Mouse (Mus musculus) kidney, embryonic 14.5 days (tissue): Measurements from ENCODE around the gene Copg1. TPM values are rescaled to one million over a fixed set of nuclear protein-coding genes. Genes with fewer than 3 reads are reported as not detected.

Source experiments
- ATAC-seq: fragments of 200-750 bp; cut with Nextera tagmentation; 2 replicates; pipeline ENCODE4 v1.8.0; 2017; ENCODE audit warnings: moderate number of reproducible peaks, mild to moderate bottlenecking, moderate TSS enrichment, moderate library complexity; ENCODE audit not compliant: low FRiP score, low TSS enrichment
- H3K27ac ChIP-seq: fragments of 300-500 bp; sonication (generic); 2 replicates; pipeline ENCODE4 v1.5.1; 2014; ENCODE audit warnings: low read depth, mild to moderate bottlenecking, low read length, moderate library complexity, mixed read lengths
- H3K27me3 ChIP-seq: fragments of 300-500 bp; sonication (generic); 2 replicates; pipeline ENCODE4 v1.6.1; 2014; ENCODE audit warnings: mild to moderate bottlenecking, low read length; ENCODE audit not compliant: control insufficient read depth, insufficient read depth
- H3K36me3 ChIP-seq: fragments of 300-500 bp; sonication (generic); 2 replicates; pipeline ENCODE4 v1.6.1; 2014; ENCODE audit warnings: low read length, mixed read lengths; ENCODE audit not compliant: control insufficient read depth, insufficient read depth
- H3K4me1 ChIP-seq: fragments of 300-500 bp; sonication (generic); 2 replicates; pipeline ENCODE4 v1.6.1; 2014; ENCODE audit warnings: low read length, mixed read lengths; ENCODE audit not compliant: control insufficient read depth, insufficient read depth
- H3K4me2 ChIP-seq: fragments of 300-500 bp; sonication (generic); replicated peaks from 2 replicates; pipeline ENCODE4 v1.6.1; 2014; ENCODE audit warnings: low read depth, mild to moderate bottlenecking, low read length
- H3K4me3 ChIP-seq: fragments of 300-500 bp; sonication (generic); 2 replicates; pipeline ENCODE4 v1.5.1; 2014; ENCODE audit warnings: mild to moderate bottlenecking, low read length
- H3K9ac ChIP-seq: fragments of 300-500 bp; sonication (generic); 2 replicates; pipeline ENCODE4 v1.6.1; 2014; ENCODE audit warnings: low read depth, mild to moderate bottlenecking, low read length, moderate library complexity
- H3K9me3 ChIP-seq: fragments of 300-500 bp; sonication (generic); 2 replicates; pipeline ENCODE4 v1.6.1; 2016; ENCODE audit warnings: low read length; ENCODE audit not compliant: control insufficient read depth
- WGBS: fragments of 180-500 bp; shearing (Covaris S2); extraction: QIAGEN DNeasy Blood & Tissue Kit; methylation state at CpG from one replicate; pipeline ENCODE4 v1.1.7; 2014; 5-methylcytosine and 5-hydroxymethylcytosine counted together
- polyA plus RNA-seq: library from polyadenylated mRNA; unstranded; fragments of >200 nt; fragmentation: Nextera tagmentation; extraction: Ambion mirVana; gene quantifications from 2 replicates; pipeline ENCODE4 v1.2.1, GENCODE M21; 2014

Copg1 gene
- polyA plus RNA-seq, 1 experiment from 2014 or later, result 156 TPM

DNA sequence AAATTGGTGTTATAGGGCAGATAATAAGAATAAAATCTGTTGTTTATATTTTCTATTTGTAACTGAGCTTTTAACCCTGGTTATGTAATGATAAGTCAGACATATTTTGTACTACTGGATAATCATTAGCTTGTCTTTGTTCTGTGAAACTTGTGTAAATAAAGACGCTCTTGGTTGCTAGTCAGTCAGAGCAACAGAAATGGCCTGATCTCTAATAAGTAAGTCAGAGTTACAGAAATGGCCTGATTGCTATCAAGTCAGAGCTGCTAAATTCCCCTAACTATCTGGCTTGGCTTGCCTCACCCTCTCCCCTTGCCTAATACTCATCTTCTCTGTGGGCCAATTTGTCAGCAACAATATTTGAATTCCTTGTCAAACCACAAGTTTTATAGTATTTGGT is 893 bp upstream of the Copg1 start:
- Histone ChIP-seq H3K4me3 (no peak overlapping the region), H3K9ac (no peak overlapping the region), H3K9me3 (no peaks in the 10 kb centered on the region), H3K27me3 (no peaks in the 10 kb centered on the region), H3K4me2 (no peak overlapping the region), H3K36me3 (peaks cover 29% of the 10 kb centered on the region), H3K4me1 (peaks cover 7% of the 10 kb centered on the region; the same call in 1 of the 2 replicates), H3K27ac (no peak overlapping the region)
- ATAC-seq, result no peak
- WGBS, result 88% methylated on average over 1 of the region's 1 CpGs

DNA sequence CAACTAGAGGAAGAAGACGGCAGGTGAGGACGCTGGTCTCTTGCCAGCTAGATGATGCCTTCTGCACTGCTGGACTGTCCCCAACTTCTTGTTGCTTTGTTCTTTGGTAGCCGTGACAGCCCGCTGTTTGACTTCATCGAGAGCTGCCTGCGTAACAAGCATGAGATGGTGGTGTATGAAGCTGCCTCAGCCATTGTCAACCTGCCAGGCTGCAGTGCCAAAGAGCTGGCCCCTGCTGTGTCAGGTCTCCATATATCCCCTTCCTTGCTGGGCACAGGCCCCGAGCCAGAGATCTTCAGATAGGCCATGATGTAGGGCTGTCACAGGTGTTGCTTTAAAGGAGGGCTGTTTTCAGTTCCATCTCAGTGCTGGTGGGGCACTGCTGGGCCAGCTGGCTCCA is 6.3 kb downstream of the Copg1 start:
- H3K9me3 ChIP-seq, result no peaks in the 10 kb centered on the region
- no peak overlapping the region for H3K9ac ChIP-seq
- H3K4me2 ChIP-seq, result no peak overlapping the region
- ATAC-seq, result no peak
- WGBS, result 89% methylated on average over 7 of the region's 7 CpGs
- H3K4me1 ChIP-seq, result peaks cover under 1% of the 10 kb centered on the region; the same call in 1 of the 2 replicates
- H3K27ac ChIP-seq, result no peak overlapping the region
- peaks cover 96% of the 10 kb centered on the region for H3K36me3 ChIP-seq
- no peaks in the 10 kb centered on the region for H3K27me3 ChIP-seq
- no peak overlapping the region for H3K4me3 ChIP-seq

DNA sequence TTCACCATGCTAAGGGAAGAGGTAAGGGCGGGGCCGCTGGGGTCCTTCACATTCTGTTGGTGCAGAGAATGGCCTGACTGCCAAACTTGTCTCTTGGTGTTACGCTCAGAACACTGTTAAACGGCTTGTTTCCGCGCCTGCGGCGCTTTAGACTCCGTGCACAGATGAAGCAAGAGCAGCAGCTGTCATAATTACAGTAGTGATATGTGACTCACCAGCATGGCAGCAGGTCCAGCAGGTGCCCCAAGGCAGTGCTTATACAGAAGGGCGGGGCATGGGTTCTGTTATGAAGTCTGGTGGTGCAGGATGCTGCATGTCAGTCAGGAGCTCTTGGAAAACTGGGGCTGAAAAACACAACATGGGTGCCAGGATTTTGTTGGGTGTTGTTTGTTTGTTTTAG is 10.4 kb downstream of the Copg1 start:
- WGBS, result 95% methylated on average over 10 of the region's 10 CpGs
- peaks cover 92% of the 10 kb centered on the region for H3K36me3 ChIP-seq
- ATAC-seq, result no peak

DNA sequence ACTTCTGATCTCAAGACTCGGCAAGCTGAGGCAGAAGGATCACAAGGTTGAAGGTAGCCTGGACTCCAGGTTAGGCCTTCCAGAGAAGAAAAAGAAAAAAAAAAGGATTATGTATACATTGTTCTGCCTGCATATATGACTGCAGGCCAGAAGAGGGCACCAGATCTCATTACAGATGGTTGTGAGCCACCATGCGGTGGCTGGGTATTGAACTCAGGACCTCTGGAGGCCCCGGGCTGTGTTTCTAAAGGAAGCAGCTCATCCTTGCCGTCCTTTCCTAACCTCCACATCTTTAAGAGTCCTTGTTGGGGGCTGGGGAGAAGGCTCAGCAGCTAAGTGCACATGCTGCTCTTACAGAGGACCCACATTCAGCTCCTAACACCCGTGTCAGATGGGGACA is 19.0 kb downstream of the Copg1 start:
- no peak for ATAC-seq
- H3K4me2 ChIP-seq, result no peak overlapping the region
- no peak overlapping the region for H3K9ac ChIP-seq
- no peaks in the 10 kb centered on the region for H3K9me3 ChIP-seq
- 70% methylated on average over 5 of the region's 5 CpGs for WGBS
- no peaks in the 10 kb centered on the region for H3K27me3 ChIP-seq
- H3K4me1 ChIP-seq, result no peaks in the 10 kb centered on the region
- no peak overlapping the region for H3K27ac ChIP-seq
- H3K4me3 ChIP-seq, result no peak overlapping the region
- peaks cover 94% of the 10 kb centered on the region for H3K36me3 ChIP-seq

More for the DNA sequence above, 10.4 kb downstream of the Copg1 start:
- Histone ChIP-seq H3K27me3 (no peaks in the 10 kb centered on the region), H3K4me2 (no peak overlapping the region), H3K9ac (no peak overlapping the region), H3K4me1 (no peaks in the 10 kb centered on the region), H3K27ac (no peak overlapping the region), H3K4me3 (no peak overlapping the region), H3K9me3 (no peaks in the 10 kb centered on the region)

DNA sequence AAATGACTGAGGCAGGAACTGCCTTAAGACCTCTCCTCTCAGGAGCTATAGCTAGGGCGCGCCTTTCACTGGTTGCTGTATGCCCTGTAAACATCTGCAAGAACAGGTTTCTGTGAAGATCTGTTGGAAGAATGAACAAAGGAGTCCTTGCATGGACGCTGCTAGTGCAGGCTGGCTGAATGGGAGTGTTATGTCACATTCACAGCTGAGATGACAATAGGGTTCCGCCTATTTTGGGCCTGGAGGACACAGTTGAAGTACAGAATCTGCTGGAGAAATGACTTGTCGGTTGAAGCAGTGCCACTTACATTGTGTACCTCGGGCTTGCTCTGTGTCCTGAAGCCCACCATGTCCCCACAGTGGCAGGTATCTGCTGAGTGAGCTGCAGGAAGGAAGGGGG is 21.6 kb downstream of the Copg1 start:
- no peak for ATAC-seq
- no peak overlapping the region for H3K4me3 ChIP-seq
- WGBS, result 93% methylated on average over 6 of the region's 6 CpGs
- H3K9ac ChIP-seq, result no peak overlapping the region
- H3K27ac ChIP-seq, result no peak overlapping the region
- 0 out of 2 replicates have a peak, but pooled peaks cover 3% of the 10 kb centered on the region for H3K4me1 ChIP-seq
- no peaks in the 10 kb centered on the region for H3K9me3 ChIP-seq
- H3K27me3 ChIP-seq, result no peaks in the 10 kb centered on the region
- peaks cover 85% of the 10 kb centered on the region for H3K36me3 ChIP-seq
- no peak overlapping the region for H3K4me2 ChIP-seq

DNA sequence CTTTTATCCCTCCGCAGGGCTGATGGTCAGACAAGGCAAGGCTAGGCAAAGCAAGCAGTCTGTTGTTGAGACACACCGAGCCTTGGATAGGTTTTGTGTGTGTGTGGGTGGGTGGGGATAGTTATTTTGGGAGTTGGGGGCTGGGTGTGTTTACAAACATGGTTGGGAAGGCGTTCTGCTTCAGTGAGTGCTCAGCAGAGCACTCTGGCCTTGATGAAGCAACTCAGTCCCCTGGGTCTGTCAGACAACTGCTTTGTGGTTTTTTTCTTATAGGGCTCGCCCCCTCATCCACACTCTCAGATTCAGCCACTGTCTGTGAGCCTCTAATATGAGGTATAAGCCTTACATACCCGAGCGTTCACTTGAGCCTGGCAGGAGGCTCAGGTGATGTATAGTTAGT is 23.9 kb downstream of the Copg1 start:
- 80% methylated on average over 6 of the region's 6 CpGs for WGBS
- no peak for ATAC-seq
- Histone ChIP-seq H3K27me3 (no peaks in the 10 kb centered on the region), H3K36me3 (peaks cover 70% of the 10 kb centered on the region), H3K9me3 (no peaks in the 10 kb centered on the region), H3K4me1 (peaks cover 11% of the 10 kb centered on the region; the same call in 1 of the 2 replicates), H3K9ac (no peak overlapping the region), H3K4me3 (no peak overlapping the region), H3K27ac (no peak overlapping the region), H3K4me2 (no peak overlapping the region)

DNA sequence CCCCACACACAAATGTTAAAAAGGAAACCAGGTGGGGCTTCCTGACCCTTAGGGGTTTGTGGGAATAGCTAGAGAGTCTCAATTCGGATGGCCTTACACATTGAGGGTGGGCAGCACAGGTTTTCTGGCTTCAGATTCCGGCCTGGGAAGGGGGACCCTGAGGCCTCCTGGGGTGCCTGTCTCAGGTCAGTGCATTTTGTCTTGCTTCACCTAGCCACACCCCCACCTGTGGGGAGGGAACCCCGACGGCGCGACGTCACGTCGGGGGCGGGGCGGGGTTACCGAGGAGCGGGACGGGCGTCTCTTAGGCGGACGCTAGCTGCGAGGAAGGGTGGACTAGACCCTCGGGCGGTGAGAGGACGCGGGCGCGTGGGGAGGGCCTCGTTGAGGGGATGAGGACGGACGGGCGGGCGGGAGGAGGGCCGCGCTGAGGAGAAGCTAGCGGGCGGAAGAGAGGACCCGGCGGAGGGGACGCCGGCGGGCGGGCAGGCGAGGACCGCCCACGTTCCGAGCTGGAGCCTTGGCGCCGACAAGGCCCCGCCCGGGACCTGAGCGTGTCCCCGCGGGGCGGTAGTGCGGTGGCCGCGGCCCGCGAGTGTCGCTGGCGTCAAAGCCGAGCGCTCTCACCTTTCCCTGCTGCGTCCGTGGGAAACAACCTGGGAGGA is 26.2 kb downstream of the Copg1 start, which contains the start of gene Hmces:
TSS of gene Hmces (plus strand) at position 275 of the 665 bp plus-strand sequence.
- ATAC-seq, result peak; percentile 92

DNA sequence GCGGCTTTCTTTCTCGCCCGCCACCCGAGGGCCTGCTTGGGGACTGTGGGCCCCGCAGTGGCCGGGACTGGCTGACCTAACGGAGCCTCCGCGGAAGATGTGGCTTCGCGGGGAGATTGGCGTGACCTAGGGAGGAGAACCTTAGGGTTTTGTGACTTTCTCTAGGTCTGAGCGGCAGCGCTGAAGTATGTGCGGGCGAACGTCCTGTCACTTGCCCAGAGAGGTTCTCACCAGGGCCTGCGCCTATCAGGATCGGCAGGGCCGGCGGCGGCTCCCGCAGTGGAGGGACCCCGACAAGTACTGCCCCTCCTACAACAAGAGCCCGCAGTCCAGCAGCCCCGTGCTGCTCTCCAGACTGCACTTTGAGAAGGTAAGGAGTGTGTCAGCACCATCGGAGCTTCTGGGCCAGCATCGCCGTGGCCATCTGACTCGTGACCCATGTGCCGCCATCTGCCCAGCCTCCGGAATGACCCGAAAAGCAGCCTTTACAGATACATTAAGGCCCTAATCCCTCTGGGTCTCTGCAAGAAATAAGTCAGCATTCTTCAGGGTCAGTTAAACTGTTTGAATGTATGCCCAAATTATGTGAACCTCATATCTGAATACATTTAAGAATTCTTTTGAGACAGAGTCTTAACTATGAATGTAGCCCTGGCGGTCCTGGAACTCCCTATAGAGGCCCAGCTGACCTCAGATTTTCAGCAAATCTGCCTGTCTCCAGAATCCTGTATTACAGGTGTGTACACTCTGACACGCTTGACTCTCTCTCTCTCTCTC is 26.9 kb downstream of the Copg1 start:
- WGBS, result 3% methylated on average over 35 of the region's 35 CpGs

More for the DNA sequence above, 26.2 kb downstream of the Copg1 start, which contains the start of gene Hmces:
- Histone ChIP-seq H3K27ac (peak within 1 kb of the TSS; percentile 90), H3K9ac (peak within 1 kb of the TSS; percentile 68), H3K27me3 (no peaks in the 10 kb centered on the region), H3K4me2 (peak within 1 kb of the TSS; percentile 74), H3K9me3 (no peaks in the 10 kb centered on the region), H3K4me3 (peak within 1 kb of the TSS; percentile 77), H3K4me1 (peaks cover 11% of the 10 kb centered on the region; the same call in 1 of the 2 replicates), H3K36me3 (peaks cover 69% of the 10 kb centered on the region)
- WGBS, result under 1% methylated on average over 44 of the region's 62 CpGs

DNA sequence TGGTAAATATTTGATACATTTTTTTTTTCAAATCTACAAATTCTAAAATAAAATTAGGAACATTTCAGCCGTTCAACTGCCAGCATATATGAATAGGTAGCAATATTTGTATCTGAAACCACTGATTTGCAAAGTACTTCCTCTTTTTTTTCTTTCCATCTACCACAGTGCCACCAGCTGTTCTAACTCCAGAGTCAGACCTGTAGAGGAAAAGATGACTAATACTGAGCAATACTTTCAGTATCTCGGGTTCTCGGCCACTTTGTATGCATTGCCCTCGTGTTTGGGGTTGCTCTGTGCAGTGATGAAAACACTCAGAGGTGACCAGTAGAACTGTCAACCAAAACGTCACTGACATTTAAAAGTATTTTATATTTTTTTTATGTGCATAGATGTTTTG is 28.3 kb downstream of the Copg1 start:
- Histone ChIP-seq H3K36me3 (peaks cover 67% of the 10 kb centered on the region), H3K9ac (no peak overlapping the region), H3K4me1 (peaks cover 11% of the 10 kb centered on the region; the same call in 1 of the 2 replicates), H3K9me3 (no peaks in the 10 kb centered on the region), H3K27ac (no peak overlapping the region), H3K4me3 (no peak overlapping the region), H3K4me2 (no peak overlapping the region), H3K27me3 (no peaks in the 10 kb centered on the region)
- WGBS, result 76% methylated on average over 5 of the region's 5 CpGs
- no peak for ATAC-seq

More for the DNA sequence above, 26.9 kb downstream of the Copg1 start:
- H3K9ac ChIP-seq, result peak overlapping the region; percentile 68
- peaks cover 11% of the 10 kb centered on the region; the same call in 1 of the 2 replicates for H3K4me1 ChIP-seq
- H3K36me3 ChIP-seq, result peaks cover 69% of the 10 kb centered on the region
- peak overlapping the region; percentile 90 for H3K27ac ChIP-seq
- peak; percentile 55 for ATAC-seq
- H3K4me3 ChIP-seq, result peak overlapping the region; percentile 77
- no peaks in the 10 kb centered on the region for H3K9me3 ChIP-seq
- H3K27me3 ChIP-seq, result no peaks in the 10 kb centered on the region
- H3K4me2 ChIP-seq, result peak overlapping the region; percentile 74
